Mouse (Mus musculus) left cerebral cortex, postnatal 10 days (tissue): Measurements from ENCODE around the gene Mcm5. TPM values are rescaled to one million over a fixed set of nuclear protein-coding genes. Genes with fewer than 3 reads are reported as not detected.

Source experiments
- DNase-seq, 2 experiments: peaks; one replicate each; pipeline ENCODE4 v3.0.0; 2021 to 2022; ENCODE audit warnings: low spot score in 2 of 2, mixed read lengths in 1 of 2; ENCODE audit errors: extremely low spot score in 1 of 2
- intact Hi-C: fragments of 180-260 bp; cut with DNase I; formaldehyde crosslinking; loops from one replicate; pipeline ENCODE4 v1.15.1; 2025
- total RNA-seq, 2 experiments: library from RNA; stranded (reverse); gene quantifications; 2 replicates each; pipeline ENCODE4 v1.2.3; 2021

Gene Mcm5
- total RNA-seq, 2 experiments from 2014 or later: 9.3 to 10.4 TPM

DNA sequence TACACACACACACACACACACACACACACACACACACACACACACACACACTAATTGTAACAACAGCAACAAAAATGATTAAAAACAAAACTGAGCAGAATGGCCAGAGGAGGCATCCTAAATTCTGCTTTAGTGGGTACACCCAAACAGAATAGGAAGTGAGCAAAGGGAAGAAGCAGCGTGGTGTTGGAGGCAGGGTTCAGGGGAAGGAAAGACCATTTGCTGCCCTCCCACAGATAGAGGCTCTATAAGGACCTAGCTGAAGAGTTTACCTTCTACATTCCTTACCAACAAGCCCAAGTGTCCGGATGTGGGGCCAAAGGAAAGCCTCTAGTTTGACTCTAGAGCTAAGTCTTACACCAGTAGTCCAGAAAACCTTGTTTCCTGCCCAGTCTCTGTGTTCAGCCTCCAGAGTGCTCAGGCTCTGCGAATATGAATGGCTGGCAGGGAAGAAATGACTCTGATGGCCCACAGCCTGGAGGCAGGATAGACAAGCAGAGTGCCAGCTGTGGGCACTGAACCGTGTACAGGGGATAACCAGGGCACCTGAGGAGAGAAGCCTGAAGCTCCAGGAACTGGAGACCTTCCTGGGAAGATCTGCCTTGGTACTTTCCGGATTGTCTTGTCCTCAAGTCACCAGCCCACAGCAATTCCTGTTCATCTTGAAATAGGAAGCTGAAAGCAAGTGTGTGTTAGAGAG is 41.7 kb downstream of the Mcm5 start:
- DNase-seq: no peak

DNA sequence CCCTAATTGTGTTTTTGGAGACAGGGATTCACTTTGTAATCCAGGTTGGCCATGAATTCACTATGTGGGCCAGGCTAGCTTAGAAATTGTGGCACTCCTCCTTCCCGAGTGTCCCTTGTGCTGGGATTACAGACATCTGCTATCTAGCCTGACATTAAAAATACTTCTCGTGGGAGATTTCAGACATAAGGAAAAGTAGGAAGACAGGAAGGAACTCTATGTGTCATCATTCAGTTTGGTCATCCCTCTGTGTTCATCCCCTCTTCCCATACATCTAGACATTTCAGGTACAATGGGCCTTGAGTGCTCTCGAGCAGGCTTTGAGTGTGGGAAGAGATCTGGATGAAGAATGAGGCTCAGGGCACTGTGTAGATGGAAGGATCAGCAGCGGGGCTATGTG is 42.4 kb downstream of the Mcm5 start:
- intact Hi-C loops: no loop called here
- DNase-seq: no peak

More for the DNA sequence above, 41.7 kb downstream of the Mcm5 start:
- intact Hi-C loops: no loop called here

DNA sequence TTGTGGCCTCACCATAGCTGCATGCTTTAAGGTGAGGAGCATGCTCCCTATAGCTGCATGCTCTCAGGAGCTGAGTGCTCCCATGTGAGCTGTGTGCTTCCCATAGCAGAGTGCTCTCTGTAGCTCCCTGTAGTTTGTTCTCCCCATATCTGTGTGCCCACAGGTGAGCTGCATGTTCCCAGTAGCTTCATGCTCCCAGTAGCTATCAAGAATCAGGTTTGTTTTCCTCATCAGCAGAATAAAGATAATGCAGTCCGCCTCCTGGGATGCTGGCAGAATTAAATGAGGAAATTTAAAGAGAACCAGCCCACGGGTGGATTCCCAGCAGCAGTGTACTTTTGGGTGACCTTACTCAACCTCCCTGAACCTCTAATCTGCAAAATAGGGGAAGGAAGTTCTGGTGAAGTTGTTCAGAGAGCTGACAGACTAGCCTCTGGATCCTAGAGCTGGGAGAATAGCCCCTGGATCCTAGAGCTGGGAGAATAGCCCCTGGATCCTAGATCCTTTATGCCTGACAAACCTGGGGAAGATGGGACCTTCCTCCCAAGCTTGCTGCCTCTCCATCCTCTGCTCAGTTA is 43.2 kb downstream of the Mcm5 start:
- intact Hi-C loops: no loop called here
- DNase-seq: peak in 1 of 2 experiments; percentile 2

DNA sequence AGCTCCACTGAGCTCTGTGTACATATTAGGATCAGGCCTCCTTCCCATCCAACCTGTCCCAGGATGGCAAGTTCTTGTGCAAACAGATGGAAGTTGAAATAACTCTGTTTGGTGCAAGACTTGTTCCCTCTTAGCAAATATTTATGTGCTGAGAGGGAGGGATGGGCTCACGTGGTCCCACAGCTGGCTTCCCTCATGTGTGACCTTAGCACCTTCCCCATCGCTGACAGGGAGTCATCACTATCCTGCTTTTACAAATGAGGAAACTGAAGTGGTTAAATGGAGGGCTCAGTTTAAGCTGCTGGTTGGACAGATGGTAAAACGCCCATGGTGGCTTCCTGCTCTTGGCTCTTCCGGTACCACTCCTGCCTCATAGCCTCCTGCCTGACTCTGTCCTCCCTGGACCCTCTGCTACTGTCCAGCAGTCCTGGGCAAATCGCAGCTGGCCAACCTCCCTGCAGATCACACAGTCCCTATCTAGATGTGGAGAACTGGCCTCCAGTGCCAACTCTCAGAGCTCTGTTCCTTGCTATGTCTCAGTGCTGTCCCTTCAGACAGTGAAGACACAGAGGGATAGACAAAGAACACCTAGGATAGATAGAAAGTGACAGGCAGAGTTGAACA is 45.6 kb downstream of the Mcm5 start:
- DNase-seq: peak in 1 of 2 experiments; percentile 9
- intact Hi-C loops: no loop called here

DNA sequence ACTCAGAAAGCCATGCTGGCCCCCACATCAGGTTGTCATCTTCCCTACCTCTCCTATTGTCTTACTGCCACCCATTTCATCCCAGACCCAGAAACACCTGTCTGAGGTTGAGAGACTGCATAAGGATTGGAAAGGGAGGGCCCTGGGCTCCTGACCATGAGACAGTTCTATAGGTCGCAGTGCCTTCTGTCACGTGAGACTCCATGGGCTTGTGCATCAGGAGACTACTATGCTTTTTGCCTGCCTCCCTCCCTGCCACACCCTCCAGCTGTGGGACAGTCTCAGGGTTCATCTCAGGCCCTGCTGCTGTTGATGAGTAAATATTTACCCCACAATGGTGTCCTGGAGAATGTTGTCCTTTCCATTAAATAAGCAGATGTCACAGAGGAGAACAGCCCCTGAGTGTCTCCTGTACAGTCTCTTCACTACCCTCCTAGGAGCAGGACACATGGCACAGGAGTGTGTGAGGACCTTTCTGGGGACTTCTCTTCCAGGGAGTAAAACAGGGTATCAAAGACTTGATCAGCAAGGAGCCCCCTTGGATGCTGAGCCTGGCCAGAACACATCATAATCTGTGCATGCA is 46.5 kb downstream of the Mcm5 start:
- intact Hi-C loops: no loop called here
- DNase-seq: peak in 1 of 2 experiments; percentile 5

DNA sequence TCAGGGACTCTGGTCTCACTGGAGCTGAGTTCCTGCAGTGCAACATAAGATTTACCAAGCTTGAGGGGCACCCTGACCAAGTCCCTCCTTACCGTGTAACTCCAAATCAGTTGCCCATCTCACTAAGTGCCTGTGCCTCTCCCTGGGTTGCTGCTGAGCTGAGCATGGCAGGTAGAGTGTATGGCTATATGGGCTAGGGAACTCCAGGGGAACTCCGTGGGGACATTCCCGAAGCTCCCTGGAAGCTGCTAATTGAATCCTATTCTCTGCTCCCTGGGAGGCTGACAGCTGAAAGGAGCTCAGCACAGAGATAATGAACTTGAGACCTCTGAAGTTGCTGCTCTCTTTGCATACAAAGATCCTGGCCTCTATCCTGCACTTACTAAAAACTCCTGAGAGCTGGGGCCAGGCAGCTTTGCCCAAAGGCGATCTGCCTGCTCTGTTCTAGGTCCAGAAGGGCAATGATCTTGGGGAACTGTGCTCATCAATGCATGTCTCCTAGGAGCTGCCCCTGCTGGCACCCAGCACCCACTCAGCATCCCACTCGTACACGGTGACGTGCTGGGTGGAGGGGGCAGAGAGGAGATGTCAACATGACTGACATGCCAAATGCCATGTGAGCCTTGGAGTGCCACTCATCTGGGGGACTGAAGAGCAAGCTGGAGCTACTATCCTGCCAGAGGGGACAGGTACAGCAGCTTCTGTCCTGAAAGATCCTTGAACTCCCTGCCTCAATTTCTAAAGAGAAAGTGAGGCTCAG is 48.3 kb downstream of the Mcm5 start:
- intact Hi-C loops: no loop called here
- peak in 1 of 2 experiments; percentile 17 for DNase-seq

DNA sequence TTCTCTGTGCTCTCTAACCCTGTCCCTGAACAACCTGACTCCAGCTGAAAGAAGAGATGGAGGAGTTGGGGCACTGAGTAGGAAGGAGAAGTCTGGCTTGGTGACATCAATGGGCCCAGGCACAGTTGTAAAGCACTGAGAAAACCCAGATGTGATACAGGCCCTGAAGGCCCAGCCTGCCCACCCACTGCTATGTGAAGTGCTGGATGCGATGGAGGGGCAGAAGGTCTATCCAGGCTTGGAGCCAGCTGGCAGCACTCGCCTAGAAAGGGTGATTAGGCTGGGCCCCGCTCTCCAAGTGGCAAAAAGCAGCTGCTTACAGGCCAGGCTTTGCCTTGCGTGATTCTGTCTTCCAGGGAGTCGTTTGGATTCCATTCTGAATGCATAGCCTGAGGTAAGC is 60.0 kb downstream of the Mcm5 start:
- intact Hi-C loops: no loop called here
- DNase-seq: no peak

DNA sequence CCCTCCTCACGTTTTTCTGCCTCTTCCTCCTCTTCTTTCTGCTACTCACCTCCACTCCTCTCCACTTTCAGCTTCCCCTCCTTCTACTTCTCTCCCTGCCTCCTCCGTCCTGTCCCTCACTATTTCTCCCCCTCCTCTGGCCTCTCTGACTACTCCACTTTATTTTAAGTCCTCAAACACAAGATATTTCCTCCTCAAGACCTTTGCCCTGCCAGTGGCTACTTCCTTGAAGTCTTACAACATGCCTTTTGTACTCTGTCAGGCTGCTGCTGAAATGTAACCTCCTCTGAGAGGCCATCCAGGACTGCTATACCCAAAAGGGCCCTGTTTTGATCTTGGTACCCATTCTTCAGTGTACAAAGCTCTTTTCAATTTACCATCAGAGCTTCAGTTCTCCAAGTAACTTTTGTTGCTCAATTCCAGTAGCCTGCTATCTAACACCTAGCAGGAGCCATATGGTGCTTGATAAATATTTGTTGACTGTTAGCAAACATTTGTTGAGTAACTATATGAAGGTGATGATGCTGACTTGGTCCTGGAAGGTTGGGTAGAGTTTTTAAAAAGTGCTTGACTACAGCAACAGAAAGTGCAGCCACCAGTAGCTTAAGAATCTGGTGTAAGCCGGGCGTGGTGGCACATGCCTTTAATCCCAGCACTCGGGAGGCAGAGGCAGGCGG is 62.8 kb downstream of the Mcm5 start:
- DNase-seq: no peak
- intact Hi-C loops: no loop called here

Other genes starting within 250 kb of the Mcm5 start
- gene Isx, start 236.4 kb upstream of the Mcm5 start, total RNA-seq: not detected
- 10 to 100 TPM; 27.5 to 28.1 TPM for gene Hmgxb4, start 116.2 kb upstream of the Mcm5 start, total RNA-seq
- 10 to 100 TPM; 34.4 to 42.1 TPM for gene Tom1, start 75.9 kb upstream of the Mcm5 start, total RNA-seq
- 1 to 10 TPM; 4.6 to 4.7 TPM for gene Hmox1, start 15.9 kb upstream of the Mcm5 start, total RNA-seq
- 10 to 100 TPM; 33.5 to 46.8 TPM for gene Rasd2, start 104.4 kb downstream of the Mcm5 start, total RNA-seq